Mouse (Mus musculus): ENCODE results near the gene Tmie. TPM values are rescaled to one million over a fixed set of nuclear protein-coding genes. Genes with fewer than 3 reads are reported as not detected.

The Tmie gene
- polyA plus RNA-seq (2015; fragmentation: Nextera tagmentation; extraction: Ambion mirVana), result 0.46 and 0.53 TPM in 2 replicates

GRCm38 (mm10) chr9:110879998-110880561 is at the start of gene Tmie:
TSS of gene Tmie (minus strand) at chr9:110880113.

GRCm38 (mm10) chr9:110916786-110917185 is 36.9 kb upstream of the Tmie start, which contains the start of gene Fam240a:
TSS of gene Fam240a (minus strand) at chr9:110916861.

GRCm38 (mm10) chr9:110879191-110879920 is 557 bp downstream of the Tmie start, which contains the start of gene Als2cl:
TSS of gene Als2cl (plus strand) at chr9:110879870.

GRCm38 (mm10) chr9:110857781-110858472 is 22.0 kb downstream of the Tmie start, which contains the start of gene Prss50:
TSS of gene Prss50 (plus strand) at chr9:110857967.

GRCm38 (mm10) chr9:110844206-110844605 is 35.7 kb downstream of the Tmie start, which contains the start of gene Prss46:
TSS of gene Prss46 (plus strand) at chr9:110844506.

GRCm38 (mm10) chr9:110834411-110834810 is 45.5 kb downstream of the Tmie start, which contains the start of gene Prss45:
TSS of gene Prss45 (plus strand) at chr9:110834588.

GRCm38 (mm10) chr9:110826390-110826789 is 53.5 kb downstream of the Tmie start, which contains the start of gene Prss43:
TSS of gene Prss43 (plus strand) at chr9:110826690.

Other genes with a start within 250 kb of the Tmie start
- 4.9 and 6.2 TPM in 2 replicates for gene Nbeal2, start 226.0 kb downstream of the Tmie start, polyA plus RNA-seq (2015; fragmentation: Nextera tagmentation; extraction: Ambion mirVana)
- 108 and 121 TPM in 2 replicates for gene Ccdc12, start 223.6 kb downstream of the Tmie start, polyA plus RNA-seq (2015; fragmentation: Nextera tagmentation; extraction: Ambion mirVana)
- gene Myl3, start 138.3 kb downstream of the Tmie start, polyA plus RNA-seq (2015; fragmentation: Nextera tagmentation; extraction: Ambion mirVana), result 0.17 TPM in 1 of 2 replicates, not detected in the other
- gene Pth1r, start 133.0 kb downstream of the Tmie start, polyA plus RNA-seq (2015; fragmentation: Nextera tagmentation; extraction: Ambion mirVana), result 10.2 and 12.6 TPM in 2 replicates
- not detected in 2 replicates for gene Prss42, start 81.9 kb downstream of the Tmie start, polyA plus RNA-seq (2015; fragmentation: Nextera tagmentation; extraction: Ambion mirVana)
- not detected in 2 replicates for gene Prss44, start 66.1 kb downstream of the Tmie start, polyA plus RNA-seq (2015; fragmentation: Nextera tagmentation; extraction: Ambion mirVana)
- gene Prss43, start 53.4 kb downstream of the Tmie start, polyA plus RNA-seq (2015; fragmentation: Nextera tagmentation; extraction: Ambion mirVana), result not detected in 2 replicates
- not detected in 2 replicates for gene Prss45, start 45.5 kb downstream of the Tmie start, polyA plus RNA-seq (2015; fragmentation: Nextera tagmentation; extraction: Ambion mirVana)
- gene Prss46, start 35.6 kb downstream of the Tmie start, polyA plus RNA-seq (2015; fragmentation: Nextera tagmentation; extraction: Ambion mirVana), result not detected in 2 replicates
- 34.7 and 38.5 TPM in 2 replicates for gene Prss50, start 22.1 kb downstream of the Tmie start, polyA plus RNA-seq (2015; fragmentation: Nextera tagmentation; extraction: Ambion mirVana)
- gene Als2cl, start 243 bp downstream of the Tmie start, polyA plus RNA-seq (2015; fragmentation: Nextera tagmentation; extraction: Ambion mirVana), result 1.5 and 1.6 TPM in 2 replicates
- gene Fam240a, start 36.7 kb upstream of the Tmie start, polyA plus RNA-seq (2015; fragmentation: Nextera tagmentation; extraction: Ambion mirVana), result not detected in 2 replicates
- 0.08 TPM in 1 of 2 replicates, not detected in the other for gene Tdgf1, start 66.0 kb upstream of the Tmie start, polyA plus RNA-seq (2015; fragmentation: Nextera tagmentation; extraction: Ambion mirVana)
- 0.05 and 0.11 TPM in 2 replicates for gene Lrrc2, start 71.4 kb upstream of the Tmie start, polyA plus RNA-seq (2015; fragmentation: Nextera tagmentation; extraction: Ambion mirVana)
- gene Rtp3, start 110.5 kb upstream of the Tmie start, polyA plus RNA-seq (2015; fragmentation: Nextera tagmentation; extraction: Ambion mirVana), result 0.49 and 0.51 TPM in 2 replicates
- gene Ltf, start 139.2 kb upstream of the Tmie start, polyA plus RNA-seq (2015; fragmentation: Nextera tagmentation; extraction: Ambion mirVana), result 228 and 346 TPM in 2 replicates
- gene Ccrl2, start 177.4 kb upstream of the Tmie start, polyA plus RNA-seq (2015; fragmentation: Nextera tagmentation; extraction: Ambion mirVana), result 11.3 and 15.1 TPM in 2 replicates
- 21.2 and 25.8 TPM in 2 replicates for gene Lrrfip2, start 237.5 kb upstream of the Tmie start, polyA plus RNA-seq (2015; fragmentation: Nextera tagmentation; extraction: Ambion mirVana)